Mouse (Mus musculus): ENCODE data around the gene Prr15.

Gene Prr15

DNA sequence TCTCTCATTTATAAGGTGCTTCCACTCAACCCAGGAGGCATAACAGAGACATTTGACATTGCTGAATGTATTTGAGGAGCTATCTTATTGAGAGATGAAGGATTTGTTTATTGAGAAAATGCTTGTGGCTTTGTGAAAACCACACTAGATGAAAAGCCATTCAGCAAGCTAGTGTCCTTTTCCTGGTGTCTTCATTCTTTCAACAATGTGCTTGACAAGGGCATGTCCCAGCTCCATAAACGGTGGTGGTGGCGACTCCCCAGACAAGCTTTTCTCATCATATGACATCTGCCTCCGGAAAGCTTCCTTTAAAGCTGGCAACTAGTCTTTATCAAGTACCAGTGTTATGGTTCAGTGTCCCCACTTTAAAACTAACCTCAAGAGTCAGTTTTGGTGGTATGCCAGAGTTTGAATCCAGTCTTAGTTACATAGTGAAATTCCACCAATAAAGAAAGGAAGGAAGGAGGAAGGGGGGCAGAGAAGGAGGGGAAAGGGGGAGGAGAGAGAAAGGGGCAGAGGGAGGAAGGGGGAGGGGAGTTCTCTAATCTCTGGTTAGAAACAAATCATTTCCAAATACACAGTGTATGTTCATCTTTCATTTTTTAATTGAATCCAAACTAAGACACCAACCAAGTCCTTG is at the start of gene Prr15:
Gene Prr15 (plus strand): TSS at position 590 of the 640 bp plus-strand sequence.
- DNase-seq (ENCODE audit: low spot score) = no peak

DNA sequence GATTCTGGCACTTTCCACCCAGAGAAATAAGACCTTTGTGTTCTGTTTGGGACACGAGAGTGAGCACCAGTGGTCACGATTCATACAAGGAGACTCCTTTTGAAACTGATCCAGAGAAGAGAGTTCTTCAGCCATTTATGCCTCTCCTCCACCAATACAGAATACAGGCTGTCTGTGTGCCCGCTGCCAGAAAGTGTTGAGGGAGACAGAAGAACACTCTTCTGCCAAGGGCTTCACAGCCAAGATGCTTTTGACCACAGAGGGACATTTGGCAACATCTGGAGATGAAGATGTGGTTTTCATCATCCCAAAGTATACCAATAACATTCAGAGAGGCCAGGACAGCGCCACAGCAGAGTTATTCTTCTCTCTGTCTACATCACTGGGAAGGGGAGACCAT is 48.4 kb upstream of the Prr15 start:
- peak; percentile 23 for DNase-seq (ENCODE audit: low spot score)

DNA sequence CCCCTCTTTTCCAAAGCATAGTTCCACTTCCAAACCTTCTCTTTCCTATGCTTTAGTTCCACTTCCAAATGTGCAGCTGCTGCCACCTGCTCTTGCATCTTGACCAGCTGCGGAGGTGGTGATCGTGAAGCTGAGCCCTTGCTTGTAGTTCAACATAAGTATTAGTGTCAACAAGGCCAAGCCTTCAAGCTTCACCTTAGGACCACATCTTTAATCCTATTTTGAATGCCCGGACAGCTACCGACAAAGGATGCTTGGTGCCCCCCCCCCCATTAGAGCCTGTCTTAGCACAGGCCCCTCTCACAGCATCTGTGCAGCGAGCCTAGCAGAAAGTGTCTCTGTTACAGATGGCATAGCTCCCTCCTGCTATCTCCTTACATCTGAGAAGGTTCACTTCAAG is 47.8 kb upstream of the Prr15 start:
- DNase-seq (ENCODE audit: low spot score) = no peak

DNA sequence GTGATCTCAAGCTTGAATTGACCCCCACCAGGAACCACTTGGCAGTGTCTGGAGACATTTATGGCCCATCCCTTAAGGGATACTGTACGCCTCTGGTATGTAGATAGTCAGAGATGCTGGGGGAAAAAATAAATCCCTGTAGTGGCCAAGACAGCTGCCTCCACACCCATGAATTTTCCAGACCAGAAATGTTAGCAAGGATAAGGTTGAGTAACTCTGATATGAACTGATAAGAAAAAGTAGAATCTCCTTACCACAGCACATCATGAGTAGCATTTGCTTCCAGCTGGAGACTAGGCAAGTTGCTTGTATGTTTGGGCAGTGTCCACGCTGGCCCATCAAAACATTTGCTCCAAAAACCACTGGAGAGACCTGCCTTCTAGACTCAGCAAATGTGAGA is 47.0 kb upstream of the Prr15 start:
- no peak for DNase-seq (ENCODE audit: low spot score)

DNA sequence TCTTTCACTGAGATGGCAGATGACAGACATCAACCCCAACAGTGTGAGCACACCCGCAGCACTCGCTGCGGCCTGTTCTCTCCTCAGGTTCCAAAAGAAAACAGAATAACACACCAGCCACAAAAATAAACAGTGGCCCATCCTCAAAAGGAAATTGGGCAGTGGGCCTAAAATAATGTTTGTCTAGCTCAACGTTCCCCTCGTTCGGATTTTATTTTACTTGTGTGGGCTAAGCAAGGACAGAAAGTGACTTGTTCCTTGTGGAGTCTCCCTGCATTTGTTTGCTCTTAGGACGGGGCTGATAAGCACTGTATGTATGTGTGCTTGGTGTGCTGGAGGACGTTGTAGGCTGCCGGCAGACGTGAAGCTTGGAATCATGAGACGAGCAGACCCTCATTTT is 46.2 kb upstream of the Prr15 start:
- no peak for DNase-seq (ENCODE audit: low spot score)

DNA sequence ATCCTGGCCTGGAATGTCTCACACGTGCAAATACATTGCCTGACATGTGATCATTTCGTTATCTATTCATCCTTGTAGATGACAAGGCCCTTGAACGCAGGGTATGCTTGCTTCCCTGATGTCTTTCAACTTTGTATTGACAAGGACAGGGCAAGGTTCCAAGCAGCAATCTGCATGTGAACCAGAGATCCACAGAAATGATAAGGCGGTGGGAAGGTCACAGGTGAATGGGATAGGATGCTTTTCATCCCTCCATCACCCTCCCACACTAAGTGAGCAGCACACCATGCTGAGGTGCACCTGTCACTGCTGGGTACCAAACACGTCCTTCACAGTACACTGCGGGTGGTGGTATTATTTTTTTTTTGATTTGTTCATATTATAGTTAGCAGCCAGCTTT is 45.4 kb upstream of the Prr15 start:
- DNase-seq (ENCODE audit: low spot score) = no peak

DNA sequence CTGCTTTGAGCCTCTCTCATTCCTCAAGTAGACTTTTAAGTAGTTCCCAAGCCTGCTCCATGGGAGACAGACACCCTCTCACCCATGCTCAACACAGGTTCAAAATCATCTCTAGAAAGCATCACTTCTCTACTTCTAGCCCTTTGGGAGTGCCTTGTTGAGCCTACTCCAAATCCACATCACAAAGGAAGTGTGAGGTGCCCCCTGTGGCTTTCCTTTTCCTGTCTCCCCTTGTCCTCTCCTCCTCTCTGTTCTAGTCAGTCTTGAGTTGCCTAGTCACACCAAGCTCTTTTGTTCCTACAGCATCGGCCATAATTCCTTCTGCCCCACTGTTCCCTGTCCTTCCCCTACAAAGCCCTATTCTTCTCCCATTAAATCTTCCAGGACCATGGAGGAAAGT is 42.3 kb upstream of the Prr15 start:
- DNase-seq (ENCODE audit: low spot score) = no peak

DNA sequence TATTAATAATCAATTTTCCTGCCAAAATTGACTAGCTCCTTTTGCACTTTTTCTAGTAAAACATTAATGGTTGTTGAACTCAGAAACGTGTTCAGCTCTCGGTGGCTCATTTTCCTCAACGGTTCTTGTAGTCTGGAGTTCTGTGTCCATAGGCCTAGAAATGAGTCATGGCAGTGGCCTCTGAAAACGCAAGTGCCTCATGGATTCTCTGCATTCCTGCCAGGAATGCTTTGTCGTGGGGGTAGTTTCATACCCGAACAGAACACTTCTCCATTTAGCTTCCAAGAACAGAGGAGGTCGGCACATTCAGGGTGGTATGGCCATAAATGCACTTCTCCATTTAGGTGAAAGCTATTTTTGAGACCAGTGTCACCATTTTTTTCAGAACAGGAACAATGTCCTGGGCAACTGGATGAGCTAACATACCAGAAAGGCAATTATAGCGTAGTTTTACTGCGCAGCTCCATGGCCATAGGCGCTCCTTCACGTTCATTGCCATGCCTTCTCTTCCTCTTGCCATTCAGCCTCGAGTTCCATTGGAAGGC is 41.4 kb upstream of the Prr15 start:
- DNase-seq (ENCODE audit: low spot score) = no peak

DNA sequence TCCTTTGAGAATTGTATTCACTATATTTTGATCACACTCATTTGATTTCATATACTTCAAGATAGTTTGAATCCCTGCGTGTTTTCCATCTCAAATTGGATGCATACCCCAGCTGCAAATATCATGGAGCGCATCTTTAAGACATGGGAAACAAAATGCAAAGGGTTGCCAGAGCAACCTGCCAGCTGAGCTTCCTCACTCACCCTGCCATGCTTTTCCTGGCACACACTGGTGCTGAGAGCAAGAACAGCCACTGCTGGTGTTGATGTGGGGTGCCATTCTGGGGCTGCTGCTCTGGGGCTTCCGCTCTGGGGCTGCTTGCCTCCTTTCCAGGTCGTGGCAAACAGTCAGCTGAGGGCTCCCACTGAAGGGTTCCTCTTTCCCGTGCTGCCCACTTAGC is 38.8 kb upstream of the Prr15 start:
- DNase-seq (ENCODE audit: low spot score) = no peak

DNA sequence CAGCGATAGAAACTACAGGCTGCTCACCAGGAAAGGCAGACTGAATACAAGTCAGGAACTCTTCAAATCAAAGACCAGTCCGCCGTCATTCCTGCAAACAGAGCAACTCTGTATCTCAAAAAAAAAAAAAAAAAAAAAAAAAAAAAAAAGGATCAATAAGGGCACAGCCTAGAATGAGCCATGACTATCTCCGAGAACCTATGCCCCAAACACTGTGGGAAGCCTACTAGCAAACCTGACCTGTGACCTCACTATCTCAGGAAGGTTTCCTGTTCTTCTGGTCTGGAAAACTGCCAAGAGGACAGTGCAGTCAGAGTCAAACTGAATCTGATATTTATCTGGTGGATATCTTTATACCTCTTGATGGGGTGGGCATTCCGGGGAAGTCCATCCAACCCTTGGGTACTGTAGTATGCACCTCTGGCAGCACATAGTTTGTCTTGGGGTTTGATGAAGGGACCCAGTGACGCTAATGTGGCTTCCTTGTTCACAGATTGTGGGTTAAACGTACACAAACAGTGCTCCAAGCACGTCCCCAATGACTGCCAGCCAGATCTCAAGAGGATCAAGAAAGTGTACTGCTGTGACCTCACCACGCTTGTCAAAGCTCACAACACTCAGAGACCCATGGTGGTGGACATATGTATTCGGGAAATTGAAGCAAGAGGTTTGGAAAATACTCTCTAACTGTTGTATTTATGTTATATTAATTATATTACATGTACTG is 35.7 kb upstream of the Prr15 start:
- no peak for DNase-seq (ENCODE audit: low spot score)

DNA sequence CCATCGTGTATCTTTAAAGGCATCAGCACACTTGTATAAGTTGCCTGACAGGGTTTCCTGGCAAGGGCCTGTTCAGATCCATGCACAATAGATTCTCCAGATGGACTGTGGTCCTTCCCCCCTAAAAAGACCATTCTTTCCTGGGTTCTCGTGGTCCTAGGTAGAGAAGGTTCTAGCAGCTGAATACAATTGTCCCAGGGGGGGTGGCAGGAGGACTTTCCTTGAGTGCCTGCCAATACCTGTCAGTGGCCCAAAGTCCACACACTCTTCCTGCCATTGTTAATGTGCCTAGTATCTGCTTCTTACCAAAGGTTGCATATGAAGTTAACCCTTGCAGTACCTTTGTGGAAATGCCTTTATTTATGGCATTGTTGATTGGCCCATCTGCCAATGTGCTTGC is 28.4 kb upstream of the Prr15 start:
- no peak for DNase-seq (ENCODE audit: low spot score)

DNA sequence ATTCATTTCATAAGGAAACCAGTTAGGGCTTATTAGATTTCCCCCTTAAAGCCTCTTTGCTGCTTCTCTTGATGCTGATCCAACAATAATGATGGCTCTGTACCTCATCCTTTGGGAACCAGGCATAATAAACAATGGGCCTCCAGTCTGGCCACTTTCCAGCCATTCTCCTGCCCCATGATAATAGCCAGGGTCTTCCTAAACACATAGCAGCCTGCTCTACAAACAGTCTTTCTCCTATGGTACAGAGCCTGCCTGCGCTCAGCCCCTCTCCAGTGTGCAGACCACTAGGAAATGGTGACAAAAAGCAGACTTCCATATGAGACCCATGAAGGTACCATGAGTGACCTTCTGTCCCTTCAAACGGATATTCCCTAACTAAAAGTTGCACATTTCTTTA is 26.2 kb upstream of the Prr15 start:
- DNase-seq (ENCODE audit: low spot score) = no peak

DNA sequence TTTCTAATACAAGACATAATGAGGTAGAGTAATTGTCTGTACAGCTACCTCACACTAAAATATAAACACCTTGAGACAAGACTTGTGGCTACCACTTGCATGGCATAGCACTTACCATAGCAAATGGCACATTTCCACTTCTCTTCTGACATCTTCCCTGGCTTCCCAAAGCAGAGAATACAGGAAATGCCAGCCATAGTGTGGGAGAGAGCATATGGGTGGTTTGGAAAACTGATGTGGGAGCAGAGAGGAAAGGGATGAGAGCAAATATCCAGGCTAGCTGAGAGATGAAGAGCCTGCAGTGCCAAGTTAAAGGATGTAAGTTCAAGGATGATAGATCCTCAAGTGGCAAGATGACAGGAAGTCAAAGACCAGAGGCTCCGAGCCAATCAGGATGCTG is 19.9 kb upstream of the Prr15 start:
- DNase-seq (ENCODE audit: low spot score) = no peak

DNA sequence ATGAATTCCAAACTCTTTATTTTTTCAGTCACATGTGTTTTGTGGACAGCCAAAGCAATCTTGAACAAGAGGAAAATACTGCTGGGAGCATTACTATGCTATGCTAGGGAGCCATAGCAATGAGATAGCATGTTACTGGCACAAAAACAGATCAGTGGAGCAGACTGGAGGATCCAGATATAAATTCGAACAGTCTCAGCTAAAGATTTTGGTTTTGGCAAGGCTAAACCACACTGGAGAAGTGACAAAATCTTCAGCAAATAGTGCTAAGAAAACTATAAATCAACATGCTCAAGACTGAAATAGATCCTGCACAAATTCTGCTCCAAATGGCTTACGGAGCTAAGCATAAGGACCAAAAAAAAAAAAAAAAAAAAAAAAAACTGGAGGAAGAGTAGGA is 12.6 kb upstream of the Prr15 start:
- peak; percentile 26 for DNase-seq (ENCODE audit: low spot score)

DNA sequence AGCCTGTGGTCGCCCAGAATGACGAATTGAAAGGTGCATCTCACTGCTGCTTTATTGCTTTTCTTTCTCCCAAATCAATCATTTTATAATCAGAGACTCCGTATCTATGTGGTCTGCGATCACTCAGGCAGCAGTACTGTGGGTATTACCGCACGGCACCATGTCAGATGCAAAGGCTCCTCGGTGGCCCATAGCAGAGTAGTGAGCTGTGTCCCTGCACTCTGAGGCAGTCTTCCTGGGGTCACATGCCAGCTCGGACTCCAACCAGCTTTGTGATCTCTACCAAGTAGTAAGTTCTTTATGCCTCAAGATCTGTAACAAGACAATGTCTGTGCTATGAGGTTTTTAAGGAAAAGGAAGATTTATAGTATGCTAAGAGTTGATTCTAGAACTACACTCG is 7.0 kb upstream of the Prr15 start:
- DNase-seq (ENCODE audit: low spot score) = no peak

DNA sequence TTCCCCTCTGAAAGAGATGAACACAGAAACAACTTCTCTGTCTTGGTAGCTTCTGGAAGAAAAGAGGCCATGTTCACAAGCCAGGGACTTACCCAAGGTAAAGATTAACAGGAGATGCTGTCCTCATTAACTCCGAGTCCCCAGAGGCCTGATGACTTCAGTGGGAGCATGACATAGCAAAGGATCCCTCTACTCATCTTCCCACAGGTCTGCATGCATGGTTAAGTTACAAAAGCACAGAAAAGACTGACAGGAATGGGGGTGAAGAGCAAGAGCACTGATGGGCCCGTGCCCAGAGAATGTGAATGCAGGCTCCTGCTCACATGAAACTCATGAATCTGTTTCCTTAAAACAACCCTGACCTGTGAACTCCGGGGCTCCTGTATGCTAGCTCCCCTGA is 6.4 kb upstream of the Prr15 start:
- no peak for DNase-seq (ENCODE audit: low spot score)

DNA sequence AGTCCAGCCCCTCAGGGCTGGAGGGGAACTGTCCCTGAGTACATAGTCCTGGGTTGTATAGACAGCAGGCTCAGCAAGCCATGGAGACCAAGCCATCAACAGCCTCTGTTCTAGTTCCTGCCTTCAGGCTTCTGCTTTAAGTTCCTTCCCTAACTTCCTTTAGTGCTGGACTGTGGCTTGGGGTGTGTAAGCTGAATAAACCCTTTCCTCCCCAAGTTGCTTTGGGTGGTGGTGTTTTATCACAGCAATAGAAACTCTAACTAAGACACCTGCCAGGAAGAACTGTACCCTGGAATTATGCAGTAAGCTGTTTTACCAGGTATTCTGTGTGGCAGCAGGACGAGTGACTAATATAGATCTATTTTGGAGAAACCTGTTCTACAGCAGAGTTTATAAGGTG is 5.4 kb upstream of the Prr15 start:
- no peak for DNase-seq (ENCODE audit: low spot score)

DNA sequence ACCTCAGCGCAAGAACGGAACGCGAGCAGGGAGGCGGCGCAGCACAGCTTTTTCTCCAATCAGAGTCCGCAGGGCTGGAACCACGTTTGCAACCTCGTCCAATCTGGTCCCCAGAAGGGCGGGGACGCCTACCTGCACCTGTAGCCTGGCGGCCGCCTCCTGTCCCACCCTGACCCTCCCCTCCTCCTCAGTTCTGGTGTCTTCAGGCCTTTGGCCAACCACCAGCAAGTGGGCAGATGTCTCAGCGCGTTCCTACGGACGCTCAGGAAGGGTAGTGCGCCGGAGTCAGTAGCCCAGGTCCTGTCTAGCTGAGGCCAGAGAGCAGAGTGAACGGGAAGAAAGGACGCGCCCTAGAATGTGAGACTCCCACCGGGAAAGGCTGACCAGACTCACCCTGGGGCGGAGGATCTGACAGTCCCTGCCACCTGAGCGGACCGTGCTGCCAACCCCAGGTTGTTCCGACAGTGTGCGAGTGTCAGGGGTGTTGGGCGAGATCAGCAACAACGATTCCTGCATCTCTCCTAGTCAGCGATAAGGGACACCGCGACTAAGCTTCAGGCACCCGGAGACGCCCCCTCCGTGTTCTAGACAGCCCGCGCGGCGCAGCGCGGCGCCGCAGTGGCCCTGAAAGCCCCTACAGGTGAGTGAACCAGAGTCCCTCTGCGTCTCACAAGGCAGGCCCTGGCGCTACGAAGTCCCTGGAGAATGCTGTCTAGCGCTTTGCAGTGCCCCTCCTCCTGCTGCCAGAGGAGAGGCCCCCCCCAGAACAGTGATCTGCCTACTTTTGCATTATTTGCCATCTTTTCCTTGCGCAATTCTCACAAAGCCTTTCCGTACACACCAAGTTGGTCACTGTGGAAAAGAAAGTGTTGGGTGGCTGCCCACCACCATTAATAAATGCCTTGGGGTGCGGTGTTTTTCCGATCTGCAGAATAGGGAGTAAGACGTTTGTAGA is 1.3 kb downstream of the Prr15 start:
- DNase-seq (ENCODE audit: low spot score) = no peak

DNA sequence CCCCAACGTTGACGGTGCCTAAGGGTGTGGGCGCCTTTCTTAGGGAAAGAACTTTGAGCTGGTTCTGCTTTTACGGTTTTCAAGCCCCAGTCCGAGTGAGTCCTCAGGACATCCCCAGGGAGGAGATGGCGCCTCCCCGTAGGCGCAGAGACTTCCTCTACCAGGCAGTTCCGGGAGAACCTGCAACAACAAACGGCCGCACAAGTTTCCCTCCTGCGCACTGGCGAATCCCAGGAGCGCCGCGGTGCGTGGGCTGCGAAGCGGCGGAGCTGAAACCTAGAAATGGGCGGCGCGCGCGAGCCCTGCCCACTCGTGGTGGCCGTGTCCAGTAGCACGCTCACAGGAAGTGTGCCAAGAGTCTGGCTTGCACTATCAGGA is 2.0 kb downstream of the Prr15 start:
- no peak for DNase-seq (ENCODE audit: low spot score)

DNA sequence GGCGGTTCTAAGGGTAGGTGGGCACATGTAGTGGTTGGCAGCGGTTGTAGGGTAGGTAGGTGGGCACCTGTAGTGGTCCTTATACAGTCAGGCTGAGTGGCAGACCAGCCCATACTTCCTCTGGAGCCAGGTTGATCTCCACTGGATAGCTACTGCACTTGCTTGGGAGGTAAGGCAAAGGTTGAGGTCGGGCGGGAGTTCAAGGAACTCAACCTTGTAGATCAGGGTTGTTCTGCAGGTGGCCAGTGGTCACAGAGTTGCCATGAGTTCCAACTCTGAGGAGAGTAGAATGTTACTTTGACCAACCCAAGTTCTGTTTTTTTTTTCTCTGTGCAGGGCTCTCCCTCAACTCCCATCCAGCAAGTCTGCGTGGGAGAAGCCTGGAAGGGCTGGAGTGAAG is 3.1 kb downstream of the Prr15 start:
- DNase-seq (ENCODE audit: low spot score) = no peak

DNA sequence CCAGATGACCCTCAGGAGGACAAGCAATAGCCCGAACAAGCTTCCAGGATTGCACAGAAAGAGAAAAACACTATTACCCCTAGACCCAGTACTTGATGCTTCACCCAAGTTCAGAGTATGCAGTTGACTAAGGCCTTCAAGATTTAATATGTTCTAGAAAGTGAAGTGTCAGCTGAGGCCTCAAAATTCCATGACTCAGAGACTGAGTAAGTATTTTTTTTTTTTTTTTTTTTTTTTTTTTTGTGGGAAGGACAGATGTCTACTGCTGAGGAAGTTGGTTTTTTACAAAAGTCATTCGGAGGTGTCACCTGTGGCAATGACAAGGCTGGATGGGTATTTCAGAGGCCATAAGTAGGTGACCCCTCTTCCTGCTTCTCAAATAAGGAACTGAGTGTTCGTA is 4.0 kb downstream of the Prr15 start:
- DNase-seq (ENCODE audit: low spot score) = peak; percentile 46

DNA sequence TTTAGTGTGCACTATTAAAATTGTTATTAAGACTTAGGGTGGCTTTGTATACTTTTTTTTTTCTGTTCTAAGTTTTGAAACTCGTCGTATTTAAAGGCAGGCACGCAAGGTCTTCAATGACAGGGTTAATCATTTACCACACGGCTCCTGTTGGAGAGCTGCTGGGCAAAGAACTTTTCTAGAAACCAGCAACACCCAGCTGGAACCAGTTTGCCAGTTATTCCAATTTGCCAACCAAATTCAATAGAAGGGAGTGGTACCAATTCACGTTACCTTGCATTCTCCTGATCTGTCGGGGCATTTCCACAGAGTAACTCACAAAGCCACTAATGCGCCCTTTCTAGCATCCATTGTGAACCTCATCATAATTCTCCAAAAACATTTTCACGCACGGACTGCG is 4.5 kb downstream of the Prr15 start:
- no peak for DNase-seq (ENCODE audit: low spot score)

DNA sequence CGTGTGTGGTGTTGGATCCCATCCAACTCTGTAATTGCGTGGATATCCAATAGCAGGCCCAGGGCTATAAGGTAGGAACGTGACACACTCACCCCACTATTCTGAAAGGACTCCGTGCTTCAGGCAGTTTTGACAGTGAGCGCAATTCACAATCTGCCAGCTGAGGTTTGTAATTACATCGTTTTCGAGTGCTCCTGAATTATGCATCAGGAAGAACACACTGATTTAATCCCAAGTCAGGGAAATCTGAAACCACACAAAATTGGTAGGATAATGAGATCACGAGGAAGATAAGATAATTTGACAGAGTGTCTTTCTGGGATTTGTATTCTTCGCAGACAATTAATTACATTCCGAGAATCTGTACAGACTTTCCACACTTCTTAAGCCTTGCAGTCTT is 6.1 kb downstream of the Prr15 start:
- DNase-seq (ENCODE audit: low spot score) = no peak

All from adipocyte (in vitro differentiated cells).